Comparison of ENCODE assay signal across 9 mouse cellular contexts in the genomic region with DNA sequence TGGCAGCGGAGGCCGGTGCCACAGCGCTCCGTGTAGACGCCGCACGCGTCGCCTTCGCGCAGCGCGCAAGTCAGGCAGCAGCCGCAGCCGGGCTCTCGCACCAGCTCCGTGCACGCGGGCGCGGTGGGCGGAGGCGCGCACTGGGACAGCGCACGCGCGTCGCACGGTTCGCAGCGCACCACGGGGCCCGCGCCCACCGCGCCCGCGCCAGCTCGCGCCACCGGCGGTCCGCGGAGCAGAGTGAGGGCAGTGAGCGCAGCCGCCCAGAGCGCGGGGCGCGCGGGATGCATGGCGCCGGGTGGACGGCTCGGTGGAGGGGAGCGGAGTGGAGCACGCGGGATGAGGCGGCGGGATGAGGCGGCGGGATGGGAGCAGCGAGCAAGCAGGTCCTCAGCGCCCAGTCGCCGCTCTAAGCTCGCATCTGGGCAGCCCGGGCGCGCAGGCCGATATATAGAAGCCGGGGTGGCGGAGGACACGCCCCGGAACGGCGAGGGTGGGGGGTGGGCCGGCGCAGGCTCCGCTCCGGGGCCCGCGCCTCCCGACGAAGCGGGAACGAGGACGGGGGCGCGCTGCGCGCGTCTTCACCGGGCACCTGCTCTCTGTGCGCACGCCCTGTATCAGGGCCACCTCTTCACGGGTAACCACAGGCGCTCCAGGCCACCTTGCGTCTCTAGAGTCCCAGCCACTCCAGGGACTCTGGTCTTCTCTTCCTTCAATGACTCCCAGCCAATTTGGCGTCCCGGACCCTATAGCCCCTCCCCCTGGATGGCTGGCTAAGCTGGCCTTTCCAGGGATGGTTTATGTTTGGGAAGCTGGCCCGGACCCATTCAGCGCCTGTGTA. TPM values are rescaled to one million over a fixed set of nuclear protein-coding genes. Genes with fewer than 3 reads are reported as not detected.
DNase-seq lines count a peak whose midpoint lies in the region; ATAC-seq and TF ChIP-seq lines count a peak whose summit lies in the region.
"Had no signal": no experiment of that assay in that cellular context is flagged by ENCODE, and none has a peak within 500 bp of the region (broad histone marks: within the 10 kb centered on the region; RNA-seq: fewer than 3 reads in every experiment).

A gene (minus strand): TSS at position 423 of the 841 bp plus-strand sequence.

- H3K9me3 ChIP-seq in intestine, postnatal 0 days (ENCODE audit: control insufficient read depth), result no peaks in the 10 kb centered on the region
- no peaks in the 10 kb centered on the region for H3K9me3 ChIP-seq in limb, embryonic 11.5 days (ENCODE audit: control insufficient read depth, low read length)

- no peak for TF ChIP-seq CTCF in intestine, postnatal 0 days (IDR thresholded peaks at IDR 0.05; ENCODE audit: low read depth)

- no peaks in the 10 kb centered on the region for H3K36me3 ChIP-seq in intestine, postnatal 0 days (ENCODE audit: control insufficient read depth, insufficient read depth)
- no peaks in the 10 kb centered on the region for H3K36me3 ChIP-seq in limb, embryonic 11.5 days (ENCODE audit: control insufficient read depth, insufficient read depth, low read length)

- peak within 1 kb of the TSS; percentile 78 for H3K4me2 ChIP-seq in intestine, postnatal 0 days (replicated peaks; ENCODE audit: low read depth)
- peak within 1 kb of the TSS; percentile 90 for H3K4me2 ChIP-seq in limb, embryonic 11.5 days (ENCODE audit: low read depth, severe bottlenecking)

- peaks cover 39% of the 10 kb centered on the region for H3K27me3 ChIP-seq in intestine, postnatal 0 days (replicated peaks; ENCODE audit: control insufficient read depth, insufficient read depth, low read length)
- peaks cover 30% of the 10 kb centered on the region for H3K27me3 ChIP-seq in limb, embryonic 11.5 days (ENCODE audit: control insufficient read depth, insufficient read depth, low read length)

- peak within 1 kb of the TSS; percentile 53 for H3K4me3 ChIP-seq in intestine, postnatal 0 days (ENCODE audit: low read depth, low read length)
- peak within 1 kb of the TSS; percentile 50 for H3K4me3 ChIP-seq in limb, embryonic 11.5 days (ENCODE audit: low read depth, low read length)

- DNase-seq in ovary, postnatal 14 days (ENCODE audit: low spot score), result peak; percentile 36
- DNase-seq in ovary, postnatal 10 days (ENCODE audit: low spot score), result no peak
- DNase-seq in embryo, embryonic 9.5 days (ENCODE audit: extremely low spot score), result peak; percentile 71
- DNase-seq in limb, embryonic 11.5 days (ENCODE audit: low spot score), result peak; percentile 68
- DNase-seq in neural tube, embryonic 10.5 days (ENCODE audit: extremely low spot score, low spot score), result peak; percentile 73
- DNase-seq in c-Kit-positive CD71-positive TER-119-positive erythroid progenitor cells, embryonic 14.5 days (ENCODE audit: low spot score), result no peak

- H3K27ac ChIP-seq in intestine, postnatal 0 days (ENCODE audit: low read depth, low read length), result no peak within 1 kb of the TSS
- H3K27ac ChIP-seq in limb, embryonic 11.5 days (replicated peaks; ENCODE audit: low read depth, low read length), result no peak within 1 kb of the TSS; the same call in 1 of the 2 replicates

- under 1% methylated on average over 88 of the region's 104 CpGs for WGBS in intestine, postnatal 0 days
- WGBS in limb, embryonic 11.5 days, result under 1% methylated on average over 95 of the region's 104 CpGs

- H3K9ac ChIP-seq in intestine, postnatal 0 days (ENCODE audit: low read depth, low read length), result peak within 1 kb of the TSS; percentile 22; the same call in 1 of the 2 replicates
- H3K9ac ChIP-seq in limb, embryonic 11.5 days (ENCODE audit: low read length), result peak within 1 kb of the TSS; percentile 57

- no peaks in the 10 kb centered on the region for H3K4me1 ChIP-seq in intestine, postnatal 0 days (replicated peaks; ENCODE audit: control insufficient read depth, insufficient read depth, low read length)
- H3K4me1 ChIP-seq in limb, embryonic 11.5 days (ENCODE audit: control insufficient read depth, insufficient read depth, low read length), result peaks cover 12% of the 10 kb centered on the region; the same call in 1 of the 2 replicates

- ATAC-seq in granulocyte monocyte progenitor cell, adult 5-6 weeks (replicated peaks; ENCODE audit: poor library complexity, severe bottlenecking), result peak; percentile 33; the same call in 1 of the 2 replicates
- ATAC-seq in intestine, postnatal 0 days, result peak; percentile 59
- peak; percentile 70 for ATAC-seq in limb, embryonic 11.5 days (ENCODE audit: insufficient number of reproducible peaks, low FRiP score, low TSS enrichment, low read depth)

RNA-seq across cellular contexts. Expression of the gene that starts here (rescaled TPM):
- not detected in 2 replicates for total RNA-seq in granulocyte monocyte progenitor cell, adult 5-6 weeks (2014; fragmentation: Nextera tagmentation)
- not detected in 2 replicates for total RNA-seq in granulocyte monocyte progenitor cell, adult 5-6 weeks (2017)
- polyA plus RNA-seq in intestine, postnatal 0 days (2015; fragmentation: Nextera tagmentation; extraction: Ambion mirVana), result 52.7 and 57.1 TPM in 2 replicates
- 69.4 and 73.0 TPM in 2 replicates for polyA plus RNA-seq in limb, embryonic 11.5 days (2014; fragmentation: Nextera tagmentation; extraction: Ambion mirVana)
- total RNA-seq: MEL had no signal

Comparison
In these comparisons a context has a peak if more than half of its experiments do, and no peak if none do; other contexts are left out.
1. DNase-seq: peak in ovary, postnatal 14 days (single experiment), embryo, embryonic 9.5 days (single experiment), limb, embryonic 11.5 days (single experiment) and neural tube, embryonic 10.5 days (single experiment); none in ovary, postnatal 10 days (single experiment) and c-Kit-positive CD71-positive TER-119-positive erythroid progenitor cells, embryonic 14.5 days (single experiment).
2. Peak in ATAC-seq in granulocyte monocyte progenitor cell, adult 5-6 weeks; RNA of the gene not detected or under 1 TPM.
3. Peak in every context shown above with its lines, with median percentiles within 50 percentile points of each other: ATAC-seq.